Mouse (Mus musculus) testis, adult 2 months (tissue): ENCODE measurements around the gene Kcnj15. TPM values are rescaled to one million over a fixed set of nuclear protein-coding genes. Genes with fewer than 3 reads are reported as not detected.

Experiments
- H3K27ac ChIP-seq: fragments of 200-500 bp; 2 replicates; pipeline ENCODE4 v1.5.1; 2012; ENCODE audit warnings: low read depth, low read length; ENCODE audit not compliant: control insufficient read depth, insufficient read depth
- H3K27me3 ChIP-seq: fragments of 200-500 bp; 2 replicates; pipeline ENCODE4 v1.6.1; 2012; ENCODE audit warnings: mild to moderate bottlenecking, low read length, moderate library complexity; ENCODE audit not compliant: control insufficient read depth, insufficient read depth
- H3K36me3 ChIP-seq: fragments of 200-500 bp; 2 replicates; pipeline ENCODE4 v1.6.1; 2012; ENCODE audit warnings: mild to moderate bottlenecking, low read length; ENCODE audit not compliant: control insufficient read depth, insufficient read depth
- H3K4me1 ChIP-seq: fragments of 200-500 bp; 2 replicates; pipeline ENCODE4 v1.6.1; 2012; ENCODE audit warnings: low read length; ENCODE audit not compliant: control insufficient read depth, insufficient read depth
- H3K4me3 ChIP-seq: fragments of 200-500 bp; 2 replicates; pipeline ENCODE4 v1.5.1; 2012; ENCODE audit warnings: low read depth, mild to moderate bottlenecking, low read length, moderate library complexity, mixed read lengths; ENCODE audit not compliant: control insufficient read depth
- CTCF ChIP-seq: fragments of 200-500 bp; IDR thresholded peaks from 2 replicates; pipeline ENCODE4 v1.5.1; 2012; ENCODE audit warnings: low read depth, mild to moderate bottlenecking, inconsistent platforms, low read length, moderate library complexity; ENCODE audit not compliant: control insufficient read depth, insufficient read depth, insufficient replicate concordance
- POLR2A ChIP-seq: fragments of 200-500 bp; IDR thresholded peaks from 2 replicates; pipeline ENCODE4 v1.6.1; 2012; ENCODE audit warnings: low read depth, mild to moderate bottlenecking, inconsistent platforms, low read length, moderate library complexity; ENCODE audit not compliant: control insufficient read depth
- polyA plus RNA-seq: library from polyadenylated mRNA; depleted of rRNA; stranded (reverse); fragments of >200 nt; gene quantifications from 2 replicates; pipeline ENCODE4 v1.2.3, GENCODE M21; 2012; rRNA removed

Kcnj15 gene
- 0.12 and 0.36 TPM in 2 replicates for polyA plus RNA-seq

DNA sequence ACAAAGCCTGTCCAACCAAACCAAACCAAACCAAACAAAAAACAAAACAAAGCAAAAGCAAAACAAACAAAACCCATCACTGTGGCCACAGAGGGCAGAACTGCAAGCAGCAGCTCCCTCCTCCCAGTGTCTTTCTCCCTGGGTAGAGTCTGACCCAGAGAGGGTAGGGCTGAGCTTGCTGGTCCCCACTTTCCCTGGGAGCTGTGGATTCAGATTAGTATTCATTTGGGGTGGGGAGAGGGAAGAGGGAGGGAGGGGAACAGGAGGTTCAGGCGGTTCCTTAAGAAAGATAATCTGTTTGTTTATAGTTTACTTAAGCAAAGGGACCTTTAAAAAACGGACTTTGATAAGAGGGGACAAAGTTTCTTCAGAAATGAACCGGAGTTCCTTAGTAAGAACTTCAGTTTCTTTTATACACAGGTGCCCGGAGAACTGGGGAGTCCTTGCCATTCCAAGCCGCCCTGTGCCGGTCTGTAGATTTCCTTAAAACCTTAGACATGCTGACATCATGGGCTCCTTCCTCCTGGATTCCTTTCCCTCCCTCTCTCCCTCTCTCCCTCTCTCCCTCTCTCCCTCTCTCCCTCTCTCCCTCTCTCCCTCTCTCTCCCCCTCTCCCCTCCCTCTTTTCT lies at the start of gene Kcnj15:
TSS of gene Kcnj15 (plus strand) at position 293 of the 629 bp plus-strand sequence.
- Histone ChIP-seq H3K4me3 (no peak within 1 kb of the TSS), H3K4me1 (no peaks in the 10 kb centered on the region), H3K36me3 (no peaks in the 10 kb centered on the region), H3K27me3 (no peaks in the 10 kb centered on the region), H3K27ac (no peak within 1 kb of the TSS)
- TF ChIP-seq POLR2A = no peak
- no peak for TF ChIP-seq CTCF

DNA sequence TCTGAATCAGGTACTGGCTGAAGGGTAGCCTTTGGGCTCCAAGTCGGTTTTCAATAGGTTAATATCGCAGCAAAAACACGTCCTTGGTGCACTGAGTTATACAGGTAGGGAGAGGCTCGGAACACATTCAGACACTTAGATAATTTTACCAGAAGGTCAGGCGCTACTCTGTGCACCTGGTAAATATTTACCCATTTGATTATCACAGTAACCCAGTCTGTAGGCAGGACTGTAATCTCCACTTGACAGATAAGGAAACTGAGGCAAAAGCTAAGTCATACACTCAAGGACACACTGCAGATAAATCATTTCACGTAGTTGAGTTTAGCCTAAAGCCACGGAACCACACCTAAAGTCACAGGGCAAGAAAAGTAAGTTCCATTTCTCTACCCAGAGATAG lies 49.1 kb upstream of the Kcnj15 start:
- TF ChIP-seq CTCF = no peak
- TF ChIP-seq POLR2A = no peak
- no peak overlapping the region for H3K4me3 ChIP-seq
- H3K4me1 ChIP-seq = no peaks in the 10 kb centered on the region
- no peak overlapping the region for H3K27ac ChIP-seq
- H3K27me3 ChIP-seq = no peaks in the 10 kb centered on the region
- H3K36me3 ChIP-seq = no peaks in the 10 kb centered on the region

DNA sequence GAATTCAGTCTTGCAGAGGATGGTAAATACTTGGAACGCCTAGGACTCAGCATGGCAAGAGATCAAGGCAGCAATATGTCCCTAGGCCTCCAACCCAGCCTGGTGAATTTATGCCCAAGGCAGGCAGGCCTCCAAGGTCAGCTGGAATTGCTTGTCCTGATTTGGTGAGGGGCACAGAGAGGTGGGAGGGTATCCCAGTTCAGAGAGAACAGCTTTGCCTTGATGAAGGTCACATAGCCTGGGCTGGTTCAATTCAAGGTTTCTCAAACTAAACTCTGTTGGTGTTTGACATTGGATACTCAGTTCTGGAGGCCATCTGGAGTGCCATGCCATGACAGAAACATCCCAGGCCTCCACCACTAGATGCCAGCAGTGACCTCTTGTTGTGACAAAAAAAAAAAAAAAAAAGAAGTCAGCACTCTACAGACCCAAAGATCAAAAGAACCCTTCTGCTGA lies 48.3 kb upstream of the Kcnj15 start:
- H3K4me1 ChIP-seq = no peaks in the 10 kb centered on the region
- TF ChIP-seq POLR2A = no peak
- no peak for TF ChIP-seq CTCF
- no peak overlapping the region for H3K27ac ChIP-seq
- no peaks in the 10 kb centered on the region for H3K27me3 ChIP-seq
- H3K4me3 ChIP-seq = no peak overlapping the region
- no peaks in the 10 kb centered on the region for H3K36me3 ChIP-seq

DNA sequence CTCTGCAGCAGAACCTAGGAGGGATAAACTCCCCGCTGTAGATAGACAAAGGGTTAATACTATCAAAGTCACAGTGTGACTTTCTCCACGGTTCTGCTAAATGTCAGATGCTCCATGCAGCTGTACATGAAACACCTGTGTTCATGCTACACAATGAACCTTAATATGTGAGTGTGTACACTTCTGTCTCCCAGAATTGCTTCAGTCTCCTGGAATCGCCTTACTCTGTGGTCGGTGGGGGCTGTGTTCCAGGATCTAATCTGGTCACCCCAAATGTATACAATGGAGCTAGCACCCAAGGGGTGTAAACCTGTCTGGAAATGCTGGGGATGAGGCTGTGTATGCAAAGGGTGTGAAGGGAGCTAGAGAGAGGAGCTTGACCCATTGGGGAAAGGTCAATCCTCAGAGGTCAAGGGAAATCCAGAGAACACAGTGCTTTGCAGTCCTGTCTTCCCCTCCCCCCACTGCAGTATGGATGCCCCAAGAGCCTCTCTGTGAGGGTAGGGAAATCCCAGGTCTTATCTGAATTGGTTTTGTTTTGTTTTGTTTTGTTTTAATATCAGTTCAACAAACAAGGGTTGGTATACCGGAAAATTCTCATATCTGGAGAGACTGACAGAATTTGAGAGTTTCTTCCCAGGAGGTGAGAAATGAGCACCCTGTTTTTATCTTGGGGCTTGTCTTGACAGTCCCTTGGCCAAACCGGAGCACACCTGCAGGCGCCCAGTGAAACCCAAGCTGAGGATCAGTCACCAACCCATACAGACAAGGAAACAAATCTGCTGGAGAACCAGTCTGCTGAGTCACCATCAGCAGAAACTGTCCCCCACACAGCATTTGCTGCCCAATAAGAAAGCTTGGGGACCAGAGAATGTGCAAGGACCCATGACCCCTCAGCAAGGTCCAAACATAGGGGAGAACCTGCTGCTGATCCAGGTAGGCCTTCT lies 42.8 kb upstream of the Kcnj15 start:
- H3K27ac ChIP-seq = no peak overlapping the region
- H3K36me3 ChIP-seq = no peaks in the 10 kb centered on the region
- H3K27me3 ChIP-seq = no peaks in the 10 kb centered on the region
- no peak overlapping the region for H3K4me3 ChIP-seq
- no peak for TF ChIP-seq POLR2A
- no peak for TF ChIP-seq CTCF
- H3K4me1 ChIP-seq = no peaks in the 10 kb centered on the region

DNA sequence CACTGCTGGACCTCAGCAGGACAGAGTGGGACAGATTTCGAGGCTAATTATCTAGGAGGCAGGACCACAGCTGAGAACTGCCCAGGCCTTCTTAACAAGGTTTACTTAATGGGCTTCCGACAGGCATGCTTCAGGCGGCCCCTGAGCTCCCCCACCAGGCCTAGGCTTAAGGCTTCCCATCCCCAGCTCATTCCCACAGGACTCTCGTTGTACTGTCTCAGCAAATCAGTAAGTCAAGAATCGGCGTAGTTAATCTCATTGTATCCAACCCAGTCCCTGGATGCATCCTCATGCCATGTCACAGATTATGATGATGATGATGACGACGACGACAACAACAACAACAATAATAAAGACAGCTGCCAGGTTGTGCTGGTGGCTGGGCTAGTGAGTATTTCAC lies 41.6 kb upstream of the Kcnj15 start:
- no peak overlapping the region for H3K27ac ChIP-seq
- no peaks in the 10 kb centered on the region for H3K36me3 ChIP-seq
- H3K4me1 ChIP-seq = no peaks in the 10 kb centered on the region
- TF ChIP-seq CTCF = no peak
- TF ChIP-seq POLR2A = no peak
- H3K27me3 ChIP-seq = no peaks in the 10 kb centered on the region
- H3K4me3 ChIP-seq = no peak overlapping the region

DNA sequence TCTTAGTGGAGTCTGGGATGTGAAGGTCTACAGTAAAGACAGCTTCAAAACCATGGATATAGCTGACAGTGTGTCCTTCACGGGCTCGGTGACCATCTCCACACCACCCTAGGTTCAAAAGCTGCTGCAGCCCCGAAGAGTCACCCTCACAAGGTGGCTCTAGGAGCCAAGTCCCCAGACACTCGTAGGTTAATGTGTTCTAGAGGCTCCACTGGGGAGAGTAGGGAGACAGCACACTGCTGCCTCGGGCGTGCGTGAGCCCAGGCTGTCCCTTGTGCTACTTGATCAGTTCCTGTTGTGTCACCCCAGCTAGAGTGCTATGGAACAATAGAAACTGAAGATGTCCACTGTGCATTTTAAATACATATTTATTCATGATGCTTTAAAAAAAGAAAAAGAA lies 41.0 kb upstream of the Kcnj15 start:
- no peak for TF ChIP-seq POLR2A
- no peak for TF ChIP-seq CTCF
- H3K27ac ChIP-seq = no peak overlapping the region
- no peak overlapping the region for H3K4me3 ChIP-seq
- H3K4me1 ChIP-seq = no peaks in the 10 kb centered on the region
- H3K27me3 ChIP-seq = no peaks in the 10 kb centered on the region
- no peaks in the 10 kb centered on the region for H3K36me3 ChIP-seq

DNA sequence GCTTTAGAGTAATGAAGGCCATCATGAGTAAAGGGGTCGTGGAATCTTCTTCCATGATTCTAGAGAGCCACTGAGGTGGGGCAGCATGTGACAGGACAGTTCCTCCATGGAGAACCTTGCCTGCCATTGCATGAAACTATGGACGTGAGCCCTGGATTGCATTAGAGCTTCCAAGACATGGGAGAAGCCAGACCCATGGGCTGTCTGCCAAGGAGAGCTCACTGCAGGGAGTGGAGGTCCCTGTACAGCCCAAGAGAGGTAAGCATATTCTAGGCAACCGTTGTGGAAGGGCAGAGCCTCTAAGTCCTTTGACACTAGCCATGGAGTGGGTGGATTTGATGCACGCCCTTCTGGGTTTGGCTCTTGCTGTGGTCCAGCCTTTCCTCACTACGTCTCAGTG lies 40.5 kb upstream of the Kcnj15 start:
- Histone ChIP-seq H3K4me3 (no peak overlapping the region), H3K27ac (no peak overlapping the region), H3K27me3 (no peaks in the 10 kb centered on the region), H3K4me1 (no peaks in the 10 kb centered on the region), H3K36me3 (no peaks in the 10 kb centered on the region)
- TF ChIP-seq POLR2A = no peak
- TF ChIP-seq CTCF = no peak
